Mouse (Mus musculus) neural tube, embryonic 15.5 days (tissue): ENCODE measurements around the gene Pitx1. TPM values are rescaled to one million over a fixed set of nuclear protein-coding genes. Genes with fewer than 3 reads are reported as not detected.

Experiments
- ATAC-seq: fragments of 200-750 bp; cut with Nextera tagmentation; 2 replicates; pipeline ENCODE4 v1.8.0; 2017; ENCODE audit warnings: mild to moderate bottlenecking, moderate TSS enrichment, moderate library complexity; ENCODE audit not compliant: low FRiP score
- H3K27ac ChIP-seq: fragments of 300-500 bp; sonication (generic); replicated peaks from 2 replicates; pipeline ENCODE4 v1.5.1; 2015; ENCODE audit warnings: mild to moderate bottlenecking, inconsistent platforms
- H3K27me3 ChIP-seq: fragments of 300-500 bp; sonication (generic); replicated peaks from 2 replicates; pipeline ENCODE4 v1.6.1; 2015; ENCODE audit warnings: inconsistent platforms
- H3K36me3 ChIP-seq: fragments of 300-500 bp; sonication (generic); 2 replicates; pipeline ENCODE4 v1.6.1; 2015; ENCODE audit warnings: inconsistent platforms
- H3K4me1 ChIP-seq: fragments of 300-500 bp; sonication (generic); 2 replicates; pipeline ENCODE4 v1.6.1; 2015; ENCODE audit warnings: inconsistent platforms
- H3K4me2 ChIP-seq: fragments of 300-500 bp; sonication (generic); 2 replicates; pipeline ENCODE4 v1.6.1; 2015; ENCODE audit warnings: inconsistent platforms, mild to moderate bottlenecking, moderate library complexity
- H3K4me3 ChIP-seq: fragments of 300-500 bp; sonication (generic); replicated peaks from 2 replicates; pipeline ENCODE4 v1.5.1; 2015; ENCODE audit warnings: mild to moderate bottlenecking, inconsistent platforms
- H3K9ac ChIP-seq: fragments of 300-500 bp; sonication (generic); replicated peaks from 2 replicates; pipeline ENCODE4 v1.6.1; 2015; ENCODE audit warnings: mild to moderate bottlenecking, inconsistent platforms
- H3K9me3 ChIP-seq: fragments of 300-500 bp; sonication (generic); replicated peaks from 2 replicates; pipeline ENCODE4 v1.6.1; 2016; ENCODE audit warnings: inconsistent platforms
- WGBS: fragments of 180-500 bp; shearing (Covaris S2); methylation state at CpG from one replicate; pipeline ENCODE4 v1.1.7; 2015; ENCODE audit warnings: mixed read lengths; 5-methylcytosine and 5-hydroxymethylcytosine counted together
- polyA plus RNA-seq: library from polyadenylated mRNA; unstranded; fragments of >200 nt; fragmentation: Nextera tagmentation; extraction: Ambion mirVana; gene quantifications from 2 replicates; pipeline ENCODE4 v1.2.1, GENCODE M21; 2015

The Pitx1 gene
- 0.29 TPM in 1 of 2 replicates, not detected in the other for polyA plus RNA-seq

GRCm38 (mm10) chr13:55836142-55836625, at the start of gene Pitx1:
Gene Pitx1, minus strand, starts transcription at chr13:55836192.
- no peak for ATAC-seq
- peaks cover 17% of the 10 kb centered on the region; the same call in 1 of the 2 replicates for H3K4me1 ChIP-seq
- no peak within 1 kb of the TSS for H3K4me3 ChIP-seq
- no peak within 1 kb of the TSS for H3K27ac ChIP-seq
- peaks cover 99% of the 10 kb centered on the region for H3K27me3 ChIP-seq
- H3K9ac ChIP-seq, result no peak within 1 kb of the TSS
- H3K36me3 ChIP-seq, result no peaks in the 10 kb centered on the region
- 1% methylated on average over 32 of the region's 36 CpGs for WGBS
- H3K4me2 ChIP-seq, result no peak within 1 kb of the TSS
- no peaks in the 10 kb centered on the region for H3K9me3 ChIP-seq

GRCm38 (mm10) chr13:55881431-55882202, 45.6 kb upstream of the Pitx1 start:
- 0 out of 2 replicates have a peak, but pooled peaks cover 5% of the 10 kb centered on the region for H3K4me1 ChIP-seq
- no peaks in the 10 kb centered on the region for H3K36me3 ChIP-seq
- WGBS, result 61% methylated on average over 16 of the region's 16 CpGs
- H3K9ac ChIP-seq, result no peak overlapping the region
- no peak overlapping the region for H3K4me3 ChIP-seq
- no peak for ATAC-seq
- 0 out of 2 replicates have a peak, but pooled peaks cover 6% of the 10 kb centered on the region for H3K27me3 ChIP-seq
- no peak overlapping the region for H3K27ac ChIP-seq
- no peaks in the 10 kb centered on the region for H3K9me3 ChIP-seq
- H3K4me2 ChIP-seq, result no peak overlapping the region

- Histone ChIP-seq H3K4me3 (no peak overlapping the region), H3K9ac (no peak overlapping the region), H3K4me1 (0 out of 2 replicates have a peak, but pooled peaks cover 5% of the 10 kb centered on the region), H3K27me3 (0 out of 2 replicates have a peak, but pooled peaks cover 2% of the 10 kb centered on the region), H3K27ac (no peak overlapping the region), H3K36me3 (no peaks in the 10 kb centered on the region), H3K9me3 (no peaks in the 10 kb centered on the region), H3K4me2 (no peak overlapping the region)
- no peak for ATAC-seq
- 89% methylated on average over 4 of the region's 4 CpGs for WGBS
These were observed 42.4 kb upstream of the Pitx1 start for GRCm38 (mm10) chr13:55878353-55878752.

DNA sequence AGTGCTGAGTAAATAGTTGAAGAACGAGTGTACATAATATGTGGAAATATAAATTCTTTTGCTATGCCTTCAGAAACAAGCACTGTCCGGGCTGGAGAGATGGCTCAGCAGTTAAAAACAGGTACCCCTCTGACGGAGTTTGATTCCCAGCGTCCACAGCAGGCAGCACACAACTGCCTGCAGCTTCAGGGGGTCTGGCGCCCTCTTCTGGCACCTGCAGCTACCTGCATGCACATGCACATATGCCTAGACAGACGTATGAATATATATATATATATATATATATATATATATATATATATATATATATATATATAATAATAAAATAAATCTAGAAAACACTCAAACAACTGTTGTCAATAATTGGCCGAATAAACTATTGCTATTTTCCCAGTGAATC, 35.4 kb upstream of the Pitx1 start:
- Histone ChIP-seq H3K9me3 (no peaks in the 10 kb centered on the region), H3K4me1 (no peaks in the 10 kb centered on the region), H3K36me3 (no peaks in the 10 kb centered on the region), H3K4me2 (no peak overlapping the region), H3K4me3 (no peak overlapping the region), H3K27me3 (peaks cover 4% of the 10 kb centered on the region; the same call in 1 of the 2 replicates), H3K27ac (no peak overlapping the region), H3K9ac (no peak overlapping the region)
- no peak for ATAC-seq
- 82% methylated on average over 7 of the region's 7 CpGs for WGBS

GRCm38 (mm10) chr13:55870001-55870400, 34.0 kb upstream of the Pitx1 start:
- H3K27ac ChIP-seq, result no peak overlapping the region
- WGBS, result 95% methylated on average over 1 of the region's 1 CpGs
- ATAC-seq, result no peak
- no peak overlapping the region for H3K4me3 ChIP-seq
- no peaks in the 10 kb centered on the region for H3K4me1 ChIP-seq
- H3K27me3 ChIP-seq, result peaks cover 4% of the 10 kb centered on the region; the same call in 1 of the 2 replicates
- no peaks in the 10 kb centered on the region for H3K9me3 ChIP-seq
- no peak overlapping the region for H3K9ac ChIP-seq
- H3K36me3 ChIP-seq, result no peaks in the 10 kb centered on the region
- H3K4me2 ChIP-seq, result no peak overlapping the region

- Histone ChIP-seq H3K4me1 (no peaks in the 10 kb centered on the region), H3K27ac (no peak overlapping the region), H3K9ac (no peak overlapping the region), H3K27me3 (peaks cover 7% of the 10 kb centered on the region; the same call in 1 of the 2 replicates), H3K36me3 (no peaks in the 10 kb centered on the region), H3K4me3 (no peak overlapping the region), H3K9me3 (no peaks in the 10 kb centered on the region), H3K4me2 (no peak overlapping the region)
- WGBS, result 52% methylated on average over 13 of the region's 13 CpGs
- no peak for ATAC-seq
These were observed 31.6 kb upstream of the Pitx1 start for GRCm38 (mm10) chr13:55867540-55868103.

GRCm38 (mm10) chr13:55860483-55860882, 24.5 kb upstream of the Pitx1 start:
- Histone ChIP-seq H3K27ac (no peak overlapping the region), H3K9ac (no peak overlapping the region), H3K4me1 (0 out of 2 replicates have a peak, but pooled peaks cover 3% of the 10 kb centered on the region), H3K4me3 (no peak overlapping the region), H3K36me3 (no peaks in the 10 kb centered on the region), H3K27me3 (peaks cover 45% of the 10 kb centered on the region), H3K4me2 (no peak overlapping the region), H3K9me3 (no peaks in the 10 kb centered on the region)
- WGBS, result 60% methylated on average over 10 of the region's 10 CpGs
- ATAC-seq, result no peak

GRCm38 (mm10) chr13:55858463-55858862, 22.5 kb upstream of the Pitx1 start:
- Histone ChIP-seq H3K4me1 (0 out of 2 replicates have a peak, but pooled peaks cover 3% of the 10 kb centered on the region), H3K4me3 (no peak overlapping the region), H3K36me3 (no peaks in the 10 kb centered on the region), H3K4me2 (no peak overlapping the region), H3K9me3 (no peaks in the 10 kb centered on the region), H3K27me3 (peaks cover 48% of the 10 kb centered on the region), H3K9ac (no peak overlapping the region), H3K27ac (no peak overlapping the region)
- 90% methylated on average over 5 of the region's 5 CpGs for WGBS
- ATAC-seq, result no peak

GRCm38 (mm10) chr13:55855793-55856192, 19.8 kb upstream of the Pitx1 start:
- Histone ChIP-seq H3K27me3 (peaks cover 43% of the 10 kb centered on the region), H3K4me2 (no peak overlapping the region), H3K4me3 (no peak overlapping the region), H3K9me3 (no peaks in the 10 kb centered on the region), H3K27ac (no peak overlapping the region), H3K4me1 (0 out of 2 replicates have a peak, but pooled peaks cover 3% of the 10 kb centered on the region), H3K36me3 (no peaks in the 10 kb centered on the region), H3K9ac (no peak overlapping the region)
- ATAC-seq, result no peak
- 57% methylated on average over 7 of the region's 7 CpGs for WGBS

- Histone ChIP-seq H3K27me3 (peaks cover 48% of the 10 kb centered on the region), H3K36me3 (no peaks in the 10 kb centered on the region)
- ATAC-seq, result no peak
These were observed 16.2 kb upstream of the Pitx1 start for GRCm38 (mm10) chr13:55852205-55852604.

DNA sequence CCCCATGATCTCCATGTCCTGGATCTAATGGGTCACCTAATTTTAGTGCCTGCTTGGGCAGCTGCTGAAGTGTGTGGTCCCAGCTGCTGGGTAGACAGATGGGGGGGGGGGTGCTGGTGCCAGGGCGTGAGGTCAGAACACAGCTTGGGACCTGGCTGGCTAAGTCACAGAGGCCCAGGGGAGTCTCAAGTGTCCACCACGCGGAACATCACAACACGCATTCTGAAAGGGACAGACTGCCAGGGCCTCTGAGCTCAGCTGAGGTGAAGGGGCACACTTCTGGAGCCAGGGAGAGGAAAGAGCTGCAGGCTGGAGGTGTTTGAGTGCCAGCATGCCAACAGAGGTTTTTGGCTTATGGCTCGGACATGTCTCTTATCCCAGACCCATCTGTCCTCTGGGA, 14.7 kb upstream of the Pitx1 start:
- WGBS, result 78% methylated on average over 5 of the region's 5 CpGs
- Histone ChIP-seq H3K27me3 (peaks cover 54% of the 10 kb centered on the region), H3K9ac (no peak overlapping the region), H3K9me3 (no peaks in the 10 kb centered on the region), H3K4me3 (no peak overlapping the region), H3K4me2 (no peak overlapping the region), H3K36me3 (no peaks in the 10 kb centered on the region), H3K4me1 (peaks cover 20% of the 10 kb centered on the region; the same call in 1 of the 2 replicates), H3K27ac (no peak overlapping the region)
- ATAC-seq, result no peak

More at GRCm38 (mm10) chr13:55852205-55852604, 16.2 kb upstream of the Pitx1 start:
- Histone ChIP-seq H3K27ac (no peak overlapping the region), H3K4me2 (no peak overlapping the region), H3K4me3 (no peak overlapping the region), H3K4me1 (peaks cover 16% of the 10 kb centered on the region; the same call in 1 of the 2 replicates), H3K9me3 (no peaks in the 10 kb centered on the region), H3K9ac (no peak overlapping the region)
- WGBS, result 75% methylated on average over 3 of the region's 3 CpGs
